Mouse (Mus musculus) forebrain, postnatal 0 days (tissue): ENCODE measurements around the gene Nav3. TPM values are rescaled to one million over a fixed set of nuclear protein-coding genes. Genes with fewer than 3 reads are reported as not detected.
A peak's percentile ranks its signal among the peaks of the same experiment; 100 is the strongest.

Experiments
- ATAC-seq: fragments of 200-750 bp; cut with Nextera tagmentation; 2 replicates; pipeline ENCODE4 v1.8.0; 2017; ENCODE audit warnings: mild to moderate bottlenecking, moderate library complexity
- DNase-seq: peaks from one replicate; pipeline ENCODE4 v3.0.0-alpha.2; 2015
- H3K27ac ChIP-seq: fragments of 300-500 bp; sonication (generic); 2 replicates; pipeline ENCODE4 v1.5.1; 2014; ENCODE audit warnings: low read depth, mild to moderate bottlenecking, antibody characterized with exemption, low read length, moderate library complexity, mixed read lengths
- H3K27me3 ChIP-seq: fragments of 300-500 bp; sonication (generic); 2 replicates; pipeline ENCODE4 v1.6.1; 2014; ENCODE audit warnings: mild to moderate bottlenecking, low read length, mixed read lengths; ENCODE audit not compliant: insufficient read depth
- H3K36me3 ChIP-seq: fragments of 300-500 bp; sonication (generic); 2 replicates; pipeline ENCODE4 v1.6.1; 2014; ENCODE audit warnings: mild to moderate bottlenecking, moderate library complexity; ENCODE audit not compliant: insufficient read depth
- H3K4me1 ChIP-seq: fragments of 300-500 bp; sonication (generic); 2 replicates; pipeline ENCODE4 v1.6.1; 2014; ENCODE audit warnings: antibody characterized with exemption; ENCODE audit not compliant: insufficient read depth
- H3K4me2 ChIP-seq: fragments of 300-500 bp; sonication (generic); 2 replicates; pipeline ENCODE4 v1.6.1; 2014; ENCODE audit warnings: low read depth, mild to moderate bottlenecking, moderate library complexity
- H3K4me3 ChIP-seq: fragments of 300-500 bp; sonication (generic); 2 replicates; pipeline ENCODE4 v1.5.1; 2014; ENCODE audit warnings: low read depth, low read length, mixed read lengths
- H3K9ac ChIP-seq: fragments of 300-500 bp; sonication (generic); 2 replicates; pipeline ENCODE4 v1.6.1; 2014; ENCODE audit warnings: mild to moderate bottlenecking
- H3K9me3 ChIP-seq: fragments of 300-500 bp; sonication (generic); 2 replicates; pipeline ENCODE4 v1.6.1; 2016; ENCODE audit warnings: low read length
- CTCF ChIP-seq: sonication (generic); IDR thresholded peaks from 2 replicates; pipeline ENCODE4 v1.5.1; 2016; ENCODE audit warnings: antibody characterized with exemption, control low read depth, low read depth
- WGBS: fragments of 180-500 bp; shearing (Covaris S2); extraction: QIAGEN DNeasy Blood & Tissue Kit; methylation state at CpG from one replicate; pipeline ENCODE4 v1.1.7; 2014; 5-methylcytosine and 5-hydroxymethylcytosine counted together
- polyA plus RNA-seq: library from polyadenylated mRNA; unstranded; fragments of >200 nt; fragmentation: Nextera tagmentation; extraction: Ambion mirVana; gene quantifications from 2 replicates; pipeline ENCODE4 v1.2.1, GENCODE M21; 2015
- total RNA-seq: library from RNA; depleted of rRNA; stranded (reverse); fragments of >200 nt; gene quantifications from 2 replicates; pipeline ENCODE4 v1.2.3, GENCODE M21; 2014; rRNA removed

Gene Nav3
- 72.9 and 119 TPM in 2 replicates for total RNA-seq
- polyA plus RNA-seq: 14.3 and 20.1 TPM in 2 replicates

DNA sequence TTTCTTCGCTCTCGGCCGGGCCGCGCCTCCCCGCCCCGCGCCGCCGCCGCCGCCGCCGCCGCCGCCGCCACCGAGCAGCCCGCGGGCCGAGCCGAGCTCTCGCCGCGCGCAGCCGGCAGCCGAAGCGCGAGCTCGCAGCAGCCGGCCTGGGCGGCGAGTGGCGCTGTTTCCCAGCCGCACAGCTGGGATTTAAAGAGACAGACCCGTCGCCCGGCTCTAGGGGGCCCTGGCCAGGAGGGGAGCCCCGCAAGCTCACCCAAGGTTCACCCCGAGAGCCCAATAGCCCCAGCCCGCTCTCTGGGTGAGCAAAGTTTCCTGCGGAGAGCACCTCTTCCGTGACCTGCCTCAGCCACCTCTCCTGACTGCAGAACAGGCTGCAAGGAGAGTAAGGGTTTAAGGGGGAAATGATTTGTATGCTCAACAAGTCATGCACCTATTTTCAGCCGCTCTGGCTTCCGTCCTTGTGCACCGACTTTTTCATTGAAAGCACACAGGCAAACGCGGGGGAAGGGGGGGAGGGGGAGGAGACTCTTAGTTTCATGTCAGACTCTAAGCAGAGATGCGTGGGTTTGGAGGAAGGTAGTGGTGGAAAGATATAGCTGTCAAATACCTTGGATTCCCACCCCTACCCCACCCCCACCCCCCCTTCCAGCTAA is at the start of gene Nav3:
Nav3 (minus strand) TSS at position 367 of the 656 bp plus-strand sequence.
- peak within 1 kb of the TSS; percentile 96 for H3K27ac ChIP-seq
- 6% methylated on average over 34 of the region's 50 CpGs for WGBS
- peak; percentile 90 for ATAC-seq

DNA sequence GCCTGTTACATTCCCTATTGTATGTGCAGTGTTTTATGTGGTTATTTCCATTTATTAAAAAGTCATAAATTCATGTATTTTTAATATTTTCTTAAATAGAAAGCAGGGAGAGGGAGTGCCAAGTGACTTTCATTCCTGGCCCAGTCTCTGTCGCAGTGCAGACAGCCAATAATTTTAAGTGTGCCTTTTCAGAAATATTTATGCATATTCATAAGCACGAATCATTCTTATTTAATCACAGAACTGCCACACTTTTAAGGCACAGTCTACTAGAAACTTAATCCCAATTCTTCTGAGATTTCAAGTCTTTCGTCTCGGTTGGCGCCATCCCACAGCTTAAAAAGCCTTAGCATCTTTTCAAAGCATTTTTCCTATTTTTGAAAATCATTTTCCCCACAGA is 29.3 kb upstream of the Nav3 start:
- 44% methylated on average over 5 of the region's 5 CpGs for WGBS
- no peaks in the 10 kb centered on the region for H3K4me1 ChIP-seq
- no peaks in the 10 kb centered on the region for H3K9me3 ChIP-seq
- DNase-seq (peak; percentile 11), ATAC-seq (peak; percentile 61; the same call in 1 of the 2 replicates)
- H3K27ac ChIP-seq: no peak overlapping the region
- TF ChIP-seq CTCF: no peak
- no peak overlapping the region for H3K9ac ChIP-seq
- H3K27me3 ChIP-seq: no peaks in the 10 kb centered on the region
- no peaks in the 10 kb centered on the region for H3K36me3 ChIP-seq
- H3K4me3 ChIP-seq: no peak overlapping the region
- no peak overlapping the region for H3K4me2 ChIP-seq

More for the DNA sequence above, at the start of gene Nav3:
- TF ChIP-seq CTCF: peak; percentile 71
- peaks cover 3% of the 10 kb centered on the region; the same call in 1 of the 2 replicates for H3K4me1 ChIP-seq
- no peaks in the 10 kb centered on the region for H3K36me3 ChIP-seq
- peak within 1 kb of the TSS; percentile 79 for H3K4me2 ChIP-seq
- peak; percentile 91 for DNase-seq
- peak within 1 kb of the TSS; percentile 71 for H3K9ac ChIP-seq
- peak within 1 kb of the TSS; percentile 64 for H3K4me3 ChIP-seq
- H3K27me3 ChIP-seq: no peaks in the 10 kb centered on the region
- H3K9me3 ChIP-seq: no peaks in the 10 kb centered on the region

DNA sequence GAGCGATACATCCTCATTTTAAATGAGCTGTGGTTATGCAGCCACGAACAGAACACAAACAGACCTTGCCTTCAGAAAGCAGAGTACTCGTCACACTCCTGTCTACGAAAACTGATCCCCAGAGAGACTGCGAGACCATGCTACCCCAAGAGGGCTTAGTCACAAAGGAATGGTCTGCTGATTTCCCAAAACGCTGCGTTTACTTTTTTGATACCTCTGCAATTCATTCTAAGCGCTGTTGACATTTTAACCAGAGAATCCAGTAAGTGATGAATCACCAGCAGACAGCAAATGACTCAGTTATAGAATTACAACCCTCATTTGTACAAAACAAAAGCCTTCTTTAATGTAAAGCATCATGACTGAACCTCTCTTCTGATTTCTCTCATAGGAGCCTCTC is 28.8 kb upstream of the Nav3 start:
- no peaks in the 10 kb centered on the region for H3K27me3 ChIP-seq
- ATAC-seq: no peak
- TF ChIP-seq CTCF: no peak
- H3K4me2 ChIP-seq: no peak overlapping the region
- no peaks in the 10 kb centered on the region for H3K9me3 ChIP-seq
- no peak overlapping the region for H3K4me3 ChIP-seq
- no peak overlapping the region for H3K27ac ChIP-seq
- DNase-seq: no peak
- no peak overlapping the region for H3K9ac ChIP-seq
- H3K36me3 ChIP-seq: no peaks in the 10 kb centered on the region
- H3K4me1 ChIP-seq: no peaks in the 10 kb centered on the region
- WGBS: 60% methylated on average over 8 of the region's 8 CpGs

DNA sequence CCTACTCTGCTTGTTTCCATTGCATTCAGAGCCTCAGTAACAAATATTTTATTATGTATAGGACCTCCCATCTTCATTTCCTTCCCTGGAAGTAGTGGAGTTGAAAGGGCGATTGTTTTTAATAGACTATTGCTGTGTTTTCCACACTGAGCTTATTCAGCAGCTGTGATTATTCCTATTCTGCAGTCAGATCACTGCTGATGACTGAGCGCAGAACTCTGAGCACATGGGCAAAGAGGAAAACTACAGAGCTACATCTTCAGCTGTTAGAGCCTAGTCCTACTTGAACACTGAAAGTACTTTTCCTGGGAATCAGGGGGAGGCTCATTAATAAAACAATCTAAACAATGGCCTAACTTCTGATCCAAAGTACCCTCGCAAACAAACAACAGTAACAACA is 23.2 kb upstream of the Nav3 start:
- Histone ChIP-seq H3K9me3 (no peaks in the 10 kb centered on the region), H3K27me3 (no peaks in the 10 kb centered on the region), H3K36me3 (no peaks in the 10 kb centered on the region), H3K4me1 (0 out of 2 replicates have a peak, but pooled peaks cover 5% of the 10 kb centered on the region), H3K4me3 (no peak overlapping the region), H3K4me2 (no peak overlapping the region), H3K9ac (no peak overlapping the region), H3K27ac (no peak overlapping the region)
- 75% methylated on average over 3 of the region's 3 CpGs for WGBS
- ATAC-seq (peak; percentile 47; the same call in 1 of the 2 replicates), DNase-seq (no peak)
- no peak for TF ChIP-seq CTCF

DNA sequence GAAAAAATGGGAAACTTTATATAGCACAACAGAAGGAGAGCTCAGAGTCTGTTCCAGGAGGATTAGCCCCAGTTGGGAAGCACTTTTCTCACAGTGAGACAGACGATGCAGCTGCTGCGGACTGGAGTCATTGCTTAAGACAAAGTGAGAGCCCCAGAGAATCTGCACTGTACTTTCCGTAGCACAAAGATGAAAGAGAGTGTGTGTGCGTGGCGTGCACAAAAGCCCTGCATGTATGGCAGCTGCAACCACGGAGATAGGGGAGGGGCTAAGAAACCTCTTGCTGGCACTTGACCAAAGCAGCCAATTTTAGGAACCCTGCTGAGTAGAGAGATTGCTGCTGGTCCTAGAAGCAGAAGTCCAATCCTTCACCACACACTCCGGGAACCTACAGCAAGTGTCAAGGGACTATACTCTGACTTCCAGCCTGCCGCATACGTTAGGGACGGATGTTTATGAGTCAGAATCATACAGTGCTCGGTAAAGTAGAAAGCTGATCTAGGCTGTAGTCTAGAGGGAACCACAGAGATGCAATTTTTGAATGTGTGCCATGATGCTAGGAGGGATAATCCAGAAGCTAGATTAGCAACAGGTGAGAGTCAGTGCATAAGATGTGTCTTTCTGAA is 21.8 kb upstream of the Nav3 start:
- Histone ChIP-seq H3K36me3 (no peaks in the 10 kb centered on the region), H3K4me3 (0 out of 2 replicates have a peak overlapping the region, but pooled peaks have one; percentile 3), H3K9ac (no peak overlapping the region), H3K27me3 (no peaks in the 10 kb centered on the region), H3K4me1 (0 out of 2 replicates have a peak, but pooled peaks cover 5% of the 10 kb centered on the region), H3K9me3 (no peaks in the 10 kb centered on the region), H3K27ac (no peak overlapping the region), H3K4me2 (peak overlapping the region; percentile 32)
- TF ChIP-seq CTCF: no peak
- 22% methylated on average over 11 of the region's 11 CpGs for WGBS
- DNase-seq (peak; percentile 52), ATAC-seq (peak; percentile 78)

DNA sequence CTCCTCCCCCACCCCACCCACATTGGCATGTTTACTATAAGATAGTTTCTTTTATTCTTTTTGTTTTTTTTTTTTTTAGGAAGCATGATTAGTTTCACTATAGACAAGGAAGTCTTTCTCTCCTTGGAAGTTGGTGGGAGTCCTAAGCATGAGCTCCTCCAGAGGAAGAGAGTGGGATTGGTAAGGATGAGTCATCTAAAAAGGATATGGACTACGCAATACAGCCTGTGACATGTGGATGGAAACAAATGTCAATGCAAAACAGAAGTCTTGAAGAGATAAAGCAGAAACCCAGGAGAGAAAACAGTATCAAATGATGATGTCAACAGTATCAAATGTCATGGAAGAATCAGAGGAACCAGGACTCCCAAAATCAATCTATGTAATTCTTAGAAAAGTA is 18.1 kb upstream of the Nav3 start:
- no peak for ATAC-seq
- WGBS: 91% methylated on average over 1 of the region's 1 CpGs

DNA sequence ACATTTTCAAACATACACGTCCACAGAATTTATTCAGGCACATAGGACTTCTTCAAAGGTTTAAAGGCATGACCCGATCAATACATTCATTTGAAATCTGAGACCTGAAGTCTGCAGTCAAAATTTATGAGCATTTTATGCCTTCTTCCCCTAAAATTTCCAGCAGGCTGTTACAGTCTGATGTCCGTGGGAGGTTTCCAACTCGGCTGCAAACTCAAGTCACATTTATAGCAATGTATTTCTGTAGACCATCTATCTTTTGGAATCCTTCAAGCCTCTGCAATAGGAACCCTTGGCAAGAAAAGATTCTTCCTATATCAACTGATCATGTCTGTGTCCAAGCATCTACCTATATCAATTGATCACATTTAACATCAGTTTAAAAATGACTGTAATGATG is 13.4 kb upstream of the Nav3 start:
- TF ChIP-seq CTCF: no peak
- ATAC-seq (no peak), DNase-seq (no peak)
- WGBS: 88% methylated on average over 4 of the region's 4 CpGs
- Histone ChIP-seq H3K27me3 (no peaks in the 10 kb centered on the region), H3K9ac (no peak overlapping the region), H3K4me3 (no peak overlapping the region), H3K4me1 (no peaks in the 10 kb centered on the region), H3K36me3 (no peaks in the 10 kb centered on the region), H3K4me2 (no peak overlapping the region), H3K9me3 (no peaks in the 10 kb centered on the region), H3K27ac (no peak overlapping the region)

More for the DNA sequence above, 18.1 kb upstream of the Nav3 start:
- H3K4me1 ChIP-seq: 0 out of 2 replicates have a peak, but pooled peaks cover 5% of the 10 kb centered on the region
- TF ChIP-seq CTCF: no peak
- no peaks in the 10 kb centered on the region for H3K27me3 ChIP-seq
- DNase-seq: no peak
- no peak overlapping the region for H3K4me3 ChIP-seq
- H3K4me2 ChIP-seq: no peak overlapping the region
- H3K9me3 ChIP-seq: no peaks in the 10 kb centered on the region
- H3K36me3 ChIP-seq: no peaks in the 10 kb centered on the region
- H3K9ac ChIP-seq: no peak overlapping the region
- no peak overlapping the region for H3K27ac ChIP-seq
